Mouse (Mus musculus): ENCODE results near the gene Fbxl20.

- TF ChIP-seq CTCF (IDR thresholded peaks at IDR 0.05) (no peak), POLR2A (IDR thresholded peaks at IDR 0.05; ENCODE audit: insufficient read depth, low read depth, low read length) (no peak)
These were observed 82.9 kb downstream of the Fbxl20 start for GRCm38 (mm10) chr11:98067255-98067654.

Data from heart, adult 2 months (tissue).